Mouse (Mus musculus): ENCODE data around the gene Fance. TPM values are rescaled to one million over a fixed set of nuclear protein-coding genes. Genes with fewer than 3 reads are reported as not detected.

Fance gene
- polyA plus RNA-seq, 1 experiment from 2014 or later: 13.5 TPM

Other genes starting within 250 kb of the Fance start
- 0.15 and 0.22 TPM in 2 replicates for gene Tcp11, start 232.9 kb upstream of the Fance start, polyA plus RNA-seq (2015; fragmentation: Nextera tagmentation; extraction: Ambion mirVana)
- 0.29 and 0.38 TPM in 2 replicates for gene Scube3, start 171.4 kb upstream of the Fance start, polyA plus RNA-seq (2015; fragmentation: Nextera tagmentation; extraction: Ambion mirVana)
- 5.6 and 5.9 TPM in 2 replicates for gene Zfp523, start 136.4 kb upstream of the Fance start, polyA plus RNA-seq (2015; fragmentation: Nextera tagmentation; extraction: Ambion mirVana)
- 14.6 and 14.8 TPM in 2 replicates for gene Def6, start 105.7 kb upstream of the Fance start, polyA plus RNA-seq (2015; fragmentation: Nextera tagmentation; extraction: Ambion mirVana)
- gene Ppard, start 80.8 kb upstream of the Fance start, polyA plus RNA-seq (2015; fragmentation: Nextera tagmentation; extraction: Ambion mirVana): 1.3 and 1.4 TPM in 2 replicates
- 372 and 464 TPM in 2 replicates for gene Rpl10a, start 15.0 kb downstream of the Fance start, polyA plus RNA-seq (2015; fragmentation: Nextera tagmentation; extraction: Ambion mirVana)
- 0.76 and 0.96 TPM in 2 replicates for gene Tead3, start 37.3 kb downstream of the Fance start, polyA plus RNA-seq (2015; fragmentation: Nextera tagmentation; extraction: Ambion mirVana)
- gene Tulp1, start 51.7 kb downstream of the Fance start, polyA plus RNA-seq (2015; fragmentation: Nextera tagmentation; extraction: Ambion mirVana): 0.52 and 1.3 TPM in 2 replicates
- gene Fkbp5, start 204.0 kb downstream of the Fance start, polyA plus RNA-seq (2015; fragmentation: Nextera tagmentation; extraction: Ambion mirVana): 10.8 and 12.0 TPM in 2 replicates
- not detected in 2 replicates for gene Armc12, start 217.3 kb downstream of the Fance start, polyA plus RNA-seq (2015; fragmentation: Nextera tagmentation; extraction: Ambion mirVana)
- not detected in 2 replicates for gene Clpsl2, start 235.9 kb downstream of the Fance start, polyA plus RNA-seq (2015; fragmentation: Nextera tagmentation; extraction: Ambion mirVana)
- gene Clps, start 247.2 kb downstream of the Fance start, polyA plus RNA-seq (2015; fragmentation: Nextera tagmentation; extraction: Ambion mirVana): 3.2 and 3.4 TPM in 2 replicates